Mouse (Mus musculus) spleen, adult 2 months (tissue): ENCODE data around the gene Cog4.

Experiments used
- CTCF ChIP-seq: fragments of 200-500 bp; IDR thresholded peaks from 2 replicates; pipeline ENCODE4 v1.5.1; 2011; ENCODE audit warnings: mild to moderate bottlenecking, inconsistent platforms; ENCODE audit not compliant: insufficient read depth, insufficient read length, insufficient replicate concordance; ENCODE audit errors: extremely low read depth
- POLR2A ChIP-seq: fragments of 200-500 bp; IDR thresholded peaks from 2 replicates; pipeline ENCODE4 v1.6.1; 2011; ENCODE audit warnings: low read depth, low read length, inconsistent platforms

DNA sequence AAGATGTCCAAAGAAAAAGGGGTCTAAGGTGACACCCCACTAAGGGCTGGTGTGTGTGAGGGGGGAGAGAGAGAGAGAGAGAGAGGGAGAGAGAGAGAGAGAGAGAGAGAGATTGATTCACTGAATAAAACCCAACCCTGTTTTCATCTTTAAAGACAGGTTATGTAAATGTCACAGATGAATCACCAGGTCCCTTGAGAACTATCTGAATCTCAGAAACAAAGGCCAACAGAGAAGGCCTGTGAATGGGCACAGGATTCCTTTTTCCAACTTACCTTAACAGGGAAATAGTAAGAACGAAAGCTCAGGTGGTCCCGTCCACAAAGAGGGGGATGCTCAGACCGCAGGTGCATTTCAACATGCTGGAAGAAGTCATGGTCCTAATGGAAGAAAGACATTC is 35.3 kb upstream of the Cog4 start:
- TF ChIP-seq CTCF (no peak), POLR2A (no peak)
